Mouse (Mus musculus) stomach, embryonic 14.5 days (tissue): ENCODE results near the gene Ttc37. TPM values are rescaled to one million over a fixed set of nuclear protein-coding genes. Genes with fewer than 3 reads are reported as not detected.

Experiments used
- ATAC-seq: fragments of 200-750 bp; cut with Nextera tagmentation; 2 replicates; pipeline ENCODE4 v1.8.0; 2017; ENCODE audit warnings: low read depth, moderate TSS enrichment; ENCODE audit not compliant: insufficient number of reproducible peaks, insufficient read depth, low FRiP score
- H3K27ac ChIP-seq: fragments of 300-500 bp; sonication (generic); 2 replicates; pipeline ENCODE4 v1.5.1; 2014; ENCODE audit warnings: mild to moderate bottlenecking, low read length, moderate library complexity, mixed read lengths
- H3K27me3 ChIP-seq: fragments of 300-500 bp; sonication (generic); 2 replicates; pipeline ENCODE4 v1.6.1; 2014; ENCODE audit warnings: low read length, control low read depth, mixed read lengths; ENCODE audit not compliant: control insufficient read depth, insufficient read depth
- H3K36me3 ChIP-seq: fragments of 300-500 bp; sonication (generic); 2 replicates; pipeline ENCODE4 v1.6.1; 2014; ENCODE audit warnings: mild to moderate bottlenecking, control low read depth, low read length, moderate library complexity, mixed read lengths; ENCODE audit not compliant: control insufficient read depth, insufficient read depth
- H3K4me1 ChIP-seq: fragments of 300-500 bp; sonication (generic); 2 replicates; pipeline ENCODE4 v1.6.1; 2014; ENCODE audit warnings: low read length, control low read depth, mixed read lengths; ENCODE audit not compliant: control insufficient read depth, insufficient read depth
- H3K4me2 ChIP-seq: fragments of 300-500 bp; sonication (generic); replicated peaks from 2 replicates; pipeline ENCODE4 v1.6.1; 2014; ENCODE audit warnings: low read depth, low read length, control low read depth
- H3K4me3 ChIP-seq: fragments of 300-500 bp; sonication (generic); 2 replicates; pipeline ENCODE4 v1.5.1; 2014; ENCODE audit warnings: low read depth, low read length, control low read depth
- H3K9ac ChIP-seq: fragments of 300-500 bp; sonication (generic); replicated peaks from 2 replicates; pipeline ENCODE4 v1.6.1; 2014; ENCODE audit warnings: low read depth, mild to moderate bottlenecking, control low read depth, low read length, moderate library complexity, mixed read lengths
- H3K9me3 ChIP-seq: fragments of 300-500 bp; sonication (generic); 2 replicates; pipeline ENCODE4 v1.6.1; 2016; ENCODE audit warnings: low read depth, low read length, control low read depth; ENCODE audit not compliant: control insufficient read depth
- WGBS: fragments of 180-500 bp; shearing (Covaris S2); extraction: QIAGEN DNeasy Blood & Tissue Kit; methylation state at CpG from one replicate; pipeline ENCODE4 v1.1.7; 2014; 5-methylcytosine and 5-hydroxymethylcytosine counted together
- polyA plus RNA-seq: library from polyadenylated mRNA; unstranded; fragments of >200 nt; fragmentation: Nextera tagmentation; extraction: Ambion mirVana; gene quantifications from 2 replicates; pipeline ENCODE4 v1.2.1, GENCODE M21; 2014

The Ttc37 gene
- 23.0 and 23.5 TPM in 2 replicates for polyA plus RNA-seq

DNA sequence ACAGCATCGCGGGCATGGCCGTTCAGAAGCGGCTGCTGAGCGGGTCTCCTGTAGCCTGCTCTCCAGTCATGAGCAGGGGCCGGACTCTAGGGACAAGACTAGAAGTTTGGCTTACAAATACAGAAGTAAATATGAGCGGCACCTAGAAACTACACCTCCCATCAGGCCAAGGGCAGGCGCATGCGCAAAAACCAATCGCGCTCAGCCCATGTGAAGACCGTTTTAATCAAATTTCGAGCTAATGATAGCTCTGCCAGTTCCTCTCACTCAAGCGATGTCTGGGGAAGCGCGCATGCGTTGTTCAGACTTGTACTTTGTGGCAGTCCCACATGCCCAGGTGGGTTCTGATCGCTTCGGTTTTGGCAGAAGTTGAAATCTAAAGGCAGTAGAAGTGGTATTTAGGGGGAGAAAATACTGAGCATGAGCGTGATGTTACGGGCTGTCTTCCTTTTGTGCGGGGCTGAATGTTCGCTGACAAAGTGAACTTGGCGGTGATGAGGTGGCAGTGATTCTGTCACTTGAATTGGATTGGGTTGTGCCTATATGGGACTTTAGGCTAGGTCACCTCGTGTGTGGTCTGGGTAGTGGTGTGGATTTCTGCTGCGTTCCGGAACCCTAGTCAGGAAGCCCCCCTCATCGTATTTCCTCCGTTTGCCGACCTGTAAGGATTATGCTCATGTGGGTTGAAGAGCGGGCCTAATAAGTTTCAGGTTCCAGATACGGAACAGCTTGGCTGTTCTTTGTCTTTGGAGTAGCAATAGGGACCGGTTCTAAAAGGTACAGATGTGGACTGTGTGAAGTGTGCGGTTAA lies at the start of gene Ttc37, which contains the start of gene Arsk:
Ttc37 (plus strand) TSS at position 242 of the 811 bp plus-strand sequence.
Arsk (minus strand) TSS at position 168 of the 811 bp plus-strand sequence.
- H3K4me1 ChIP-seq, result 0 out of 2 replicates have a peak, but pooled peaks cover 3% of the 10 kb centered on the region
- peak; percentile 95 for ATAC-seq
- under 1% methylated on average over 34 of the region's 34 CpGs for WGBS

DNA sequence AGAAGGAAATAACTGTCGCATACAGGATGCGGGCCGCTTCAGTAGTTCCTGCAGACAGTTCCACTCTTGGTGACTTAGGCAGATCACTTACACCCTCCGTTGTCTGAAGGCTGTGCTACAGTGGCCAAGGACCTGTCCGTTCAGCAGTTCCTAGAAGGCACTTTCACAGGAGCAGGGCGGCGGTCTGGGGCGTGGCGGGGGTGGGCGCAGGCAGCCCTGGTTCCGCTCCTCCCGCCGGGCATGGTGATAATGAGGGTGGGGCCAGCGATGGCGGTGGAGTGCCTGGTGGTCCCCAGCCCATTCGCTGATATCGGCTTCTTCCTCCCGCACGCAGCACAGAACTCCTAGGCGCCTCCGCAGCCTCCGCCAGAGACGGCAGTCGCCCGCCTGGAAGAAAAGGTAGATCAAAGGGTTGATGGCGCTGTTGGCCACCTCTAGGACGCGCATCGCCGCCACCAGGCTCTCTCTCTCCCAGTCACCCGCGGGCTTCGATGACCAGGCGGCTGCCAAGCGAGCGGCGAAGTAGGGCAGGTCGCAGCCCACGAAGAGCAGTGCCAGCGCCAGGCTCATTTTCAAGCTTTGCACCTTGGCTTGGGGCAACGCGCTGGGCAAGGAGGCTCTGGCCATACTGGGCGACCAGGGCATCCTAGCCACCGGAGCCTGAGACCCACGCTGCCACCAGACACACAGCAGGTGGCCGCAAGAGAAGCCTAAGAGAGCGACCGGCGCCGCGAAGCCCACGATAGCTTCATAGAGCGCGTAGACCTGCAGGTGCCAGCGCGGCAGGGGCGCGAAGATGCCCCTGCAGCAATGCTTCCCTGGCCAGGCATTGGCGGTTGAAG lies 42.9 kb upstream of the Ttc37 start:
- 1% methylated on average over 59 of the region's 59 CpGs for WGBS
- Histone ChIP-seq H3K36me3 (no peaks in the 10 kb centered on the region), H3K4me3 (peak overlapping the region; percentile 44), H3K27ac (no peak overlapping the region), H3K4me2 (peak overlapping the region; percentile 93), H3K27me3 (peaks cover 21% of the 10 kb centered on the region), H3K4me1 (0 out of 2 replicates have a peak, but pooled peaks cover 6% of the 10 kb centered on the region), H3K9me3 (no peaks in the 10 kb centered on the region; the same call in 1 of the 2 replicates), H3K9ac (no peak overlapping the region; the same call in 1 of the 2 replicates)
- peak; percentile 78; the same call in 1 of the 2 replicates for ATAC-seq

More for the DNA sequence above, at the start of gene Ttc37, which contains the start of gene Arsk:
- no peaks in the 10 kb centered on the region for H3K9me3 ChIP-seq
- peak within 1 kb of the TSS; percentile 48 for H3K4me3 ChIP-seq
- peak within 1 kb of the TSS; percentile 57 for H3K9ac ChIP-seq
- H3K27me3 ChIP-seq, result no peaks in the 10 kb centered on the region
- H3K27ac ChIP-seq, result peak within 1 kb of the TSS; percentile 55; the same call in 1 of the 2 replicates
- no peaks in the 10 kb centered on the region for H3K36me3 ChIP-seq
- peak within 1 kb of the TSS; percentile 49 for H3K4me2 ChIP-seq

DNA sequence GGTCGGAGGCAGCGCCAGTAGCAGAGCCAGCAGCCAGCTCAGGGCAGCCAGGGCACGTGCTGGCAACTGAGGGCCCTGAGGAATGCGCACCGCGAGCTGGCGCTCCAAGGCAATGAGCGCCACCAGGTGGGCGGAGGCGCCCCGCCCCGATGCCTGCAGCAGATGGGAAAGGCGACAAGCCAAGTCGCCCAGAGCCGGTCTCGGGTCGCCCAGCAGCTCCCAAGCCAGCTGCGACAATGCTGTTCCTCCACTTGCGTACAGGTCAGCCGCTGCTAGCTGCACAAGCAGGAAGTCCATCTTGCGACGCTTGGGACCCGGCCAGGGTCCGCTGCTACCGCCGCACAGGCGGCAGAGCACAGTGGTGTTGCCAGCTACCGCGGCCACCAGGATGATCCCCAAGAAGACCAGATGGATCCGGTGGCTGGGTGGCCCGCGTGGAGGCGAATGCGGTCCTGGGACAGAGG lies 42.2 kb upstream of the Ttc37 start:
- H3K4me3 ChIP-seq, result peak overlapping the region; percentile 44
- no peak overlapping the region for H3K27ac ChIP-seq
- H3K9ac ChIP-seq, result no peak overlapping the region
- peaks cover 21% of the 10 kb centered on the region for H3K27me3 ChIP-seq
- H3K4me2 ChIP-seq, result peak overlapping the region; percentile 93
- ATAC-seq, result peak; percentile 73; the same call in 1 of the 2 replicates
- H3K9me3 ChIP-seq, result no peaks in the 10 kb centered on the region; the same call in 1 of the 2 replicates
- WGBS, result 1% methylated on average over 34 of the region's 34 CpGs
- 0 out of 2 replicates have a peak, but pooled peaks cover 6% of the 10 kb centered on the region for H3K4me1 ChIP-seq
- no peaks in the 10 kb centered on the region for H3K36me3 ChIP-seq

DNA sequence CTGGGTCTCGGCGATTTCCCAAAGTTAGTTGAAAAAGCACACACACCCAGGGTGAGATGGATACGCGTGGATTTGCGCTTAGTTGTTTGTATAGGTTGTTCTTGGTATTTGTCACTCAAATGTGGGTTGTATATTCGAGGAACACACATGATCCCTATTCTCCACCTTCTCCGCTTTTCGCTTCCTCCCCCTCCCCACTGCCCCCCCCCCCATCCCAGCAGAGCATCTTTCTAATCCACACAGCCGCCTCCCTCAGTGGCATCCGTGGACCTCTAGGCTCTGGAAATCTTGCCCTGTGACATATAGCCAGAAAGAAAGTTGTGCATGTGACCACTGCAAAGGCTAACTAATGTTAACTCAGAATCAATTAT lies 41.7 kb upstream of the Ttc37 start, which contains the start of gene Gpr150:
Gpr150 (minus strand) TSS at position 101 of the 371 bp plus-strand sequence.
- peaks cover 21% of the 10 kb centered on the region for H3K27me3 ChIP-seq
- H3K9me3 ChIP-seq, result no peaks in the 10 kb centered on the region; the same call in 1 of the 2 replicates
- no peak within 1 kb of the TSS; the same call in 1 of the 2 replicates for H3K9ac ChIP-seq
- 13% methylated on average over 10 of the region's 10 CpGs for WGBS
- H3K36me3 ChIP-seq, result no peaks in the 10 kb centered on the region
- H3K27ac ChIP-seq, result no peak within 1 kb of the TSS
- H3K4me1 ChIP-seq, result 0 out of 2 replicates have a peak, but pooled peaks cover 6% of the 10 kb centered on the region
- ATAC-seq, result peak; percentile 5; the same call in 1 of the 2 replicates
- H3K4me2 ChIP-seq, result peak within 1 kb of the TSS; percentile 93
- H3K4me3 ChIP-seq, result peak within 1 kb of the TSS; percentile 44

DNA sequence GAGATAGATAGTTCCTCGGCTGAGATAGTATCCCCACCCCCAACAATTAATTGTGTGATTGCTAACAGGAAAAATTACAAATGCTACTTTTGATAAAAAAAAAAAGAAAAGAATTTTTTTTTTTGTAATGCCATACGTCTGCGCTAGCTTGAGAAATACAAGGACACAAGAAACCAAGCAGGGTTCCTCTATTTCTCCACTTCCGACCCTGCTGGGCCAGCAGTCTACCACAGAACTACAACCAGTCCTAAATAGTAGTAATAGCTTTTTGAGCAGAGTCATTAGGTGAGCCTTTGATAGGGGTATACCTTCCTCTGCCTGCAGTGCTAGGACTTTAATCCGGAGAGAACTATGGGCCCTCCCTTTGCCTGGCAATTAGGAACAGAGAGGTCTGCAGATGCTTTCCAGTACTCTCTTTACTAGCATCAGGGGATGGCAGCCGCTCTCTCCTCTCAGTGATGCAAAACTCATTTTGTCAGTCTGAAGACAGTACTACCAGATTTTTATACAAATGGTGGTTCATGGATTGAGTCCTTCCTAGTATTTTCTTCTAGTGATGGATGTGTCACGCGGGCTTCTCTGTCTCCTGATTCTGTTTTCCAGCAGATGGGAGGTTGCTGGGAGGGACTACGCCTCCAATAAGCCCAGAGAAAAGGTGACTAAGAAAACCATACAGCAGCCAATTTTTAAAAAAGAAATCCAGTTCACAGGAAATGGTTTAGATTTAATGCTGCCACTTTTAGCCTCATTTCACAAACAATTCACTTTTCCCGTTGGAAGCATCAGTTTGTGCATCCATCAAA lies 41.1 kb upstream of the Ttc37 start:
- 67% methylated on average over 10 of the region's 10 CpGs for WGBS
- Histone ChIP-seq H3K4me2 (no peak overlapping the region), H3K27me3 (peaks cover 21% of the 10 kb centered on the region), H3K36me3 (no peaks in the 10 kb centered on the region), H3K27ac (no peak overlapping the region), H3K9me3 (no peaks in the 10 kb centered on the region; the same call in 1 of the 2 replicates), H3K4me3 (no peak overlapping the region), H3K9ac (no peak overlapping the region), H3K4me1 (0 out of 2 replicates have a peak, but pooled peaks cover 6% of the 10 kb centered on the region)
- no peak for ATAC-seq

DNA sequence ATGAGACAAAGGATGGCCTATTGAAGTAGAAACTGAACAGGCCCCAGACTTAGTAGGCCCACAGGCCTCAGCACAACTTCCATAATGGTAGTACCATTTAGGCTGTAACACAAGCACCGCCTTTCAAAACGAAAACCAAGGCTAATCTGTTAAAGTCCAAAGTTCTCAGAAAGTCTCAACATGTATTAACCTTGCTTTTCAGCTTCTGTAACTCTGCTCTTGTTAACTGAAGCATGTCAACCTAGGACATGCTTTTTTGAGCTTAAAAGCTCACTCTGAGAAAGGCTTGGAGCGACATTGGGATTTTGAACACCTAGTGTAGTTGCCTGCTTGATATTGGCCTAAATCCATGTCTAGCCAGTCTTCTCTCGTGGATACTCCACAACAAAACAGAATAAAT lies 38.9 kb upstream of the Ttc37 start:
- no peak for ATAC-seq
- H3K9me3 ChIP-seq, result no peaks in the 10 kb centered on the region
- no peak overlapping the region for H3K4me3 ChIP-seq
- no peaks in the 10 kb centered on the region for H3K36me3 ChIP-seq
- 91% methylated on average over 4 of the region's 4 CpGs for WGBS
- H3K4me2 ChIP-seq, result no peak overlapping the region
- peaks cover 15% of the 10 kb centered on the region for H3K27me3 ChIP-seq
- no peak overlapping the region for H3K9ac ChIP-seq
- H3K27ac ChIP-seq, result no peak overlapping the region
- H3K4me1 ChIP-seq, result 0 out of 2 replicates have a peak, but pooled peaks cover 6% of the 10 kb centered on the region

DNA sequence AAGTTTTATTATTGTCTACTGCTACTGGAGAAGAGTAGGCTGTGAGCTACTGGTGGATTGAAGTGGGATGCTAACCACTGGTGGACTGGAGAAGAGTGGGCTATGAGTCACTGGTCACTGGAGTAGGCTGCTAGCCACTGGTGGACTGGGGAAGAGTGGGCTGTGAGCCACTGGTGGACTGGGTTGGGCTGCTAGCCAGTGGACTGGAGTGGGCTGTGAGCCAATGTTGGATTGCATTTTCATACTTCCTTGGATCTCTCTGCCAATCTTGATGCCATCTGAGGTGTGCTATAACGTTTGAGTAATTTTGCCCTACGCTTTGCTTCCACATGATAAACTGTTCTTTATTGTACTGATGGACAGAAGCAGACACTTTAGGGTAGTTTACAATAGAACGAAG lies 36.4 kb upstream of the Ttc37 start:
- no peak overlapping the region for H3K4me2 ChIP-seq
- 0 out of 2 replicates have a peak, but pooled peaks cover 3% of the 10 kb centered on the region for H3K36me3 ChIP-seq
- H3K27ac ChIP-seq, result no peak overlapping the region
- H3K4me1 ChIP-seq, result no peaks in the 10 kb centered on the region
- H3K27me3 ChIP-seq, result no peaks in the 10 kb centered on the region
- no peak overlapping the region for H3K9ac ChIP-seq
- no peaks in the 10 kb centered on the region for H3K9me3 ChIP-seq
- ATAC-seq, result no peak
- no peak overlapping the region for H3K4me3 ChIP-seq
- 88% methylated on average over 3 of the region's 3 CpGs for WGBS
